In genomic region chr2:116106194-116106593, GRCm38 (mm10) we compare ENCODE assay signal across 14 mouse cellular contexts. TPM values are rescaled to one million over a fixed set of nuclear protein-coding genes. Genes with fewer than 3 reads are reported as not detected.
DNase-seq lines count a peak whose midpoint lies in the region; ATAC-seq and TF ChIP-seq lines count a peak whose summit lies in the region.
"Had no signal": no experiment of that assay in that cellular context is flagged by ENCODE, and none has a peak within 500 bp of the region (broad histone marks: within the 10 kb centered on the region; RNA-seq: fewer than 3 reads in every experiment).

No protein-coding gene starts in this region.

- no peak for ATAC-seq in heart, embryonic 12.5 days (ENCODE audit: insufficient number of reproducible peaks, low FRiP score)

- H3K4me1 ChIP-seq in heart, embryonic 12.5 days (replicated peaks) = 0 out of 2 replicates have a peak, but pooled peaks cover 3% of the 10 kb centered on the region
- H3K4me1 ChIP-seq in CH12.LX (ENCODE audit: control insufficient read depth in 1 of 2, insufficient read depth in 2 of 2) = no peaks in the 10 kb centered on the region; a peak in 1 of 4 replicates
- H3K4me1 ChIP-seq: hindbrain, embryonic 15.5 days had no signal

- peak; percentile 2 for DNase-seq in heart, adult 8-10 months (ENCODE audit: low spot score)
- DNase-seq in left cerebral cortex, adult 2 months (ENCODE audit: extremely low spot score in 1 of 2, low spot score in 2 of 2) = peak in 1 of 2 experiments; percentile 15
- no peak for DNase-seq in left cerebral cortex, adult 8-10 months (ENCODE audit: low spot score in 2 of 2)
- DNase-seq in CH12.LX (ENCODE audit: extremely low read depth) = peak; percentile 19
- peak; percentile 48 for DNase-seq in R1 (ENCODE audit: low read depth, low spot score)
- no peak for DNase-seq in cerebellum, adult 9-10 months
- no peak for DNase-seq in thymus, postnatal 4 days
- DNase-seq: adrenal gland, postnatal 14 days; cerebellum, adult 9-11 months; liver had no signal

- H3K79me2 ChIP-seq in CH12.LX (replicated peaks; ENCODE audit: control insufficient read depth, extremely low read depth, insufficient read depth, poor library complexity, severe bottlenecking) = no peaks in the 10 kb centered on the region

- no peak overlapping the region for H3K4me3 ChIP-seq in heart, embryonic 12.5 days
- no peak overlapping the region for H3K4me3 ChIP-seq in left cerebral cortex, adult 2 months
- no peak overlapping the region for H3K4me3 ChIP-seq in CH12.LX (replicated peaks in 1 of 3; ENCODE audit: low read depth in 2 of 3, low read length in 2 of 3, poor library complexity in 1 of 3)
- H3K4me3 ChIP-seq: hindbrain, embryonic 15.5 days had no signal

- in situ Hi-C loops in CH12.LX (cut with MboI; ENCODE audit: low pct_ligation_motif_present, low pct_unique_long_range_greater_than_20kb, low sequenced_read_pairs) = loop anchor here (10.0 kb wide), 1 partner anchor 591 kb away; no protein-coding TSS in a partner anchor

- no peak for TF ChIP-seq RAD21 in CH12.LX (IDR thresholded peaks at IDR 0.05; ENCODE audit: low read depth, low read length)

- 62% methylated on average over 4 of the region's 4 CpGs for whole genome bisulfite sequencing in heart, embryonic 12.5 days

- no peaks in the 10 kb centered on the region for H3K27me3 ChIP-seq in heart, embryonic 12.5 days (replicated peaks)
- H3K27me3 ChIP-seq in CH12.LX (replicated peaks) = no peaks in the 10 kb centered on the region
- H3K27me3 ChIP-seq: hindbrain, embryonic 15.5 days had no signal

- intact Hi-C loops in left cerebral cortex, adult 2 months (cut with DNase I) = loop anchor here (2.0 to 5.0 kb wide), 7 partner anchors 589 to 1844 kb away; no protein-coding TSS in a partner anchor

- H3K4me2 ChIP-seq in heart, embryonic 12.5 days = no peak overlapping the region
- H3K4me2 ChIP-seq in CH12.LX (ENCODE audit: insufficient read depth, low read depth, poor library complexity, severe bottlenecking) = no peak overlapping the region
- H3K4me2 ChIP-seq: hindbrain, embryonic 15.5 days had no signal

- H3K9me3 ChIP-seq in heart, embryonic 12.5 days (replicated peaks) = peaks cover 4% of the 10 kb centered on the region; the same call in 1 of the 2 replicates
- no peaks in the 10 kb centered on the region for H3K9me3 ChIP-seq in CH12.LX (replicated peaks; ENCODE audit: low read length)
- H3K9me3 ChIP-seq: hindbrain, embryonic 15.5 days had no signal

- no peak for TF ChIP-seq POLR2A in CH12.LX (IDR thresholded peaks at IDR 0.05; ENCODE audit: low read depth, low read length)

- dilution Hi-C loops in CH12.LX (cut with MboI; ENCODE audit: extremely low pct_ligation_motif_present, extremely low pct_unique_long_range_greater_than_20kb, low sequenced_read_pairs) = no loop called here

- no peak for TF ChIP-seq EP300 in CH12.LX (IDR thresholded peaks at IDR 0.05; ENCODE audit: low read length)

- TF ChIP-seq CTCF in left cerebral cortex, adult 2 months (IDR thresholded peaks at IDR 0.05) = peak; percentile 61
- peak; percentile 2 to 25; a peak in 2 of 4 replicates for TF ChIP-seq CTCF in CH12.LX (conservative IDR thresholded peaks at IDR 0.05 in 1 of 2, IDR thresholded peaks at IDR 0.05 in 1 of 2; ENCODE audit: low read depth in 2 of 2, low read length in 2 of 2)

- H3K27ac ChIP-seq in heart, embryonic 12.5 days (ENCODE audit: poor library complexity, severe bottlenecking) = no peak overlapping the region
- H3K27ac ChIP-seq in left cerebral cortex, adult 2 months = no peak overlapping the region
- no peak overlapping the region for H3K27ac ChIP-seq in CH12.LX (ENCODE audit: insufficient read depth, low read depth)
- H3K27ac ChIP-seq: hindbrain, embryonic 15.5 days had no signal

- no peak overlapping the region for H3K9ac ChIP-seq in heart, embryonic 12.5 days
- H3K9ac ChIP-seq in CH12.LX (ENCODE audit: insufficient read depth, low read depth) = no peak overlapping the region
- H3K9ac ChIP-seq: hindbrain, embryonic 15.5 days had no signal

- H3K36me3 ChIP-seq in heart, embryonic 12.5 days = no peaks in the 10 kb centered on the region
- H3K36me3 ChIP-seq in CH12.LX (replicated peaks in 1 of 2; ENCODE audit: control insufficient read depth in 1 of 2, insufficient read depth in 1 of 2, low read length in 1 of 2) = no peaks in the 10 kb centered on the region
- H3K36me3 ChIP-seq: hindbrain, embryonic 15.5 days had no signal

TF ChIP-seq in CH12.LX, 34 proteins besides CTCF, POLR2A, EP300 and RAD21:
- TF ChIP-seq MYC (IDR thresholded peaks at IDR 0.05; ENCODE audit: low read depth, low read length) = no peak
- no peak for TF ChIP-seq ETS1 (conservative IDR thresholded peaks at IDR 0.05; ENCODE audit: low read depth, low read length)
- TF ChIP-seq ZNF384 (IDR thresholded peaks at IDR 0.05; ENCODE audit: low read depth, low read length) = peak; percentile 51
- TF ChIP-seq BHLHE40 (IDR thresholded peaks at IDR 0.05; ENCODE audit: low read depth, low read length) = no peak
- no peak for TF ChIP-seq NRF1 (IDR thresholded peaks at IDR 0.05; ENCODE audit: low read depth, low read length)
- no peak for TF ChIP-seq UBTF (IDR thresholded peaks at IDR 0.05; ENCODE audit: low read depth, low read length)
- TF ChIP-seq ZKSCAN1 (IDR thresholded peaks at IDR 0.05; ENCODE audit: borderline replicate concordance, low read depth, low read length) = no peak
- no peak for TF ChIP-seq USF2 (conservative IDR thresholded peaks at IDR 0.05; ENCODE audit: low read depth, low read length)
- TF ChIP-seq MAFK (IDR thresholded peaks at IDR 0.05; ENCODE audit: insufficient replicate concordance, low read length) = no peak
- peak; percentile 22; the same call in 1 of the 2 replicates for TF ChIP-seq SMC3 (IDR thresholded peaks at IDR 0.05; ENCODE audit: low read depth, low read length)
- TF ChIP-seq SIN3A (IDR thresholded peaks at IDR 0.05; ENCODE audit: low read length) = no peak

RNA-seq across cellular contexts. Expression of gene Meis2, which starts 40.6 kb away (rescaled TPM):
- total RNA-seq in heart, adult 8-10 months (2022) = 10 to 100 TPM; 24.2 to 31.6 (median 28.8) TPM
- polyA plus RNA-seq in heart, embryonic 12.5 days (2016; fragmentation: Nextera tagmentation; extraction: Ambion mirVana) = 49.9 and 52.9 TPM in 2 replicates
- 100 to 1,000 TPM; 110 to 116 TPM for total RNA-seq in left cerebral cortex, adult 2 months (2021)
- total RNA-seq in left cerebral cortex, adult 8-10 months (2022) = 100 to 1,000 TPM; 141 to 190 (median 171) TPM
- total RNA-seq in CH12.LX (2012; rRNA removed) (not detected in 2 replicates), CH12.LX (2014; rRNA removed) (0.08 TPM in 1 of 2 replicates, not detected in the other)
- polyA plus RNA-seq in CH12.LX (2012; ENCODE audit: insufficient read length, low read depth) = not detected in 2 replicates
- total RNA-seq: granulocyte monocyte progenitor cell, adult 5-6 weeks; megakaryocyte-erythroid progenitor cell, adult 5-6 weeks had no signal

Comparison
In these comparisons a context has a peak if more than half of its experiments do, and no peak if none do; other contexts are left out.
1. DNase-seq: peak in heart, adult 8-10 months (single experiment), CH12.LX (single experiment) and R1 (single experiment); none in left cerebral cortex, adult 8-10 months (0 of 2), cerebellum, adult 9-10 months (single experiment) and thymus, postnatal 4 days (single experiment).
2. RNA of gene Meis2, which starts 40.6 kb away (total RNA-seq): 141 to 190 TPM in left cerebral cortex, adult 8-10 months, 110 to 116 TPM in left cerebral cortex, adult 2 months and 24.2 to 31.6 TPM in heart, adult 8-10 months; 0.08 TPM in CH12.LX; every median in the first group is over 10 times any median in the second.